Mouse (Mus musculus) heart, postnatal 14 days (tissue): ENCODE results near the gene 2210017I01Rik. TPM values are rescaled to one million over a fixed set of nuclear protein-coding genes. Genes with fewer than 3 reads are reported as not detected.

Experiments used
- DNase-seq, 2 experiments: peaks; one replicate each; pipeline ENCODE4 v3.0.0; 2021 to 2022
- intact Hi-C: fragments of 180-260 bp; cut with DNase I; formaldehyde crosslinking; loops from one replicate; pipeline ENCODE4 v1.15.1; 2025
- long read RNA-seq, 2 experiments: library from polyadenylated mRNA; stranded (forward); transcript quantifications; one replicate each; pipeline ENCODE4 v2.0.0; 2021
- total RNA-seq, 2 experiments: library from RNA; stranded (reverse); gene quantifications; 2 replicates each; pipeline ENCODE4 v1.2.3; 2021

2210017I01Rik gene
- total RNA-seq, result not detected
- long read RNA-seq, experiment 1, result 0 reads
- long read RNA-seq, experiment 2, result 0 reads

DNA sequence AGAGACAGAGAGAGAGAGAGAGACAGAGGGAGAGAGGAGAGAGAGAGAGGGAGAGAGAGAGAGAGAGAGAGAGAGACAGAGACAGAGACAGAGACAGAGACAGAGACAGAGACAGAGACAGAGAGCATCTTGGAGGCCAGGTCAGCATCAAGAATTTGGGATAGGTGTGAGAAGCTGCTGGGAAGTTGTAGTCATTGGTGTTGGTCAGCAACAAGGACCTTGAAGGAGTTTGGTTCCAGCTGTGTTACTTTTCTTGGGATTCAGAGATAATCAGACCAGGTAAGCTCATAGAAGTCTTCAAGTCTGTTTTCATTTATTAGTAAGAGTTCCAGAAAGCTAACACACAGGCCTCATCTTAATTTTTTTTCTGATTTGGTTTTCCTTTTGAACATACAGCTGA lies at the start of gene 2210017I01Rik:
2210017I01Rik (minus strand) TSS at position 101 of the 400 bp plus-strand sequence.
- intact Hi-C loops, result no loop called here
- DNase-seq, result no peak

DNA sequence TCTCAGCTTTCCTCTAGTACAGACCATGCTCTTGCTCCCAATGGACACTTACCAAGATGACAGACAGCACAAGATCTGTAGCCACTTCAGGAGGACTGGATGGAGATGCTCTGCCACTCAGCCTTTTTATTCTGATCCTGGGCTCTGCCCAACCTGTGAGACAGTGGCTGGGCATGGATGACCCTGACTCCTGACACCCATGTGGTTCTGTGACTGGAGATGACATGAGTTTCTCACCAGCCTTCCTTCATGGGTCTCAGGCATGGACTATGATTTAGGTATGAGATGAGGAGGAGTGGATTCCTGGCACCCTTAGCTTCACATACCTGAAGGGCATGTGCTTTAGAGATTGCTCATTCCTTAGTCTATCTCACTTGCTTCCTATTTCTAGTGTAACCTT lies 49.5 kb upstream of the 2210017I01Rik start, which contains the start of gene Lce1b:
Lce1b (minus strand) TSS at position 101 of the 400 bp plus-strand sequence.
- intact Hi-C loops, result no loop called here
- DNase-seq, result no peak

DNA sequence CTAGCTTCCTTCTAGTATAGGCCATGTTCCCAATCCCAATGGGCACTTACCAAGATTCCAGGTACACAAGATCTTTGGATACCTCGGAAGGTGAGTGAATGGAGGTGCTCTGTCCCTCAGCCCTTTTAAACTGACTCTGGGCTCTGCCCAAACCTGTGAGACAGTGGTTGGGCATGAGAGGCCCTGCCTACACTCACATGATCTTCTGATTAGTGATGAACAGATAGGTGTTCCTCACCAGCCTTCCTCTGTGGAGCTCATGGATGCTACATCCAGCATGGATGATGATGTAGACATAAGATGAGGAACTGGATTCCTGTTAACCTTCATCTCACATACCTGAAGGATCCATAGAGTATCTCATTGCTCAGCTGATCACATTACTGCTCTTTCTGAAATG lies 40.9 kb upstream of the 2210017I01Rik start, which contains the start of gene Lce1a1:
Lce1a1 (minus strand) TSS at position 101 of the 400 bp plus-strand sequence.
- DNase-seq, result no peak

DNA sequence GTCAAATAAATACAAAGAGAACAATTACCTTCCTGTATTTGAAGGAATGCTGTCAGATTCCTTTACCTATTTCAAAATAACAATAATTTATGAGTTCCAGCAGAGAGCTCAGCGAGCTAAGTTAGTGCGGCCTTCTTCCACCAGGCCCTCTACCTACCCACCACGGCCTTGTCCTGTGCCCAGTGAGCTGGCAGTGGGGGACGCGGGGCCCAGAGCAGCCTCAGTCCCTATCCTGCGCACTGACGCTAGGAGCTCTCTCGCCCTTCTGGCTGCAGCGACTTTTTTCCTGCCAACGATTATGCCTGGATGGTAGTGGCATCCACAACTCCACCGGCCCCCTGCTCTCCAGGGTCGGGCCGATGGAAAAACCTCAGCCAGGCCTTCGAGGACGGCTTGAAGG lies 32.6 kb upstream of the 2210017I01Rik start:
- intact Hi-C loops, result no loop called here
- DNase-seq, result no peak

More for the DNA sequence above, 40.9 kb upstream of the 2210017I01Rik start, which contains the start of gene Lce1a1:
- intact Hi-C loops, result no loop called here

DNA sequence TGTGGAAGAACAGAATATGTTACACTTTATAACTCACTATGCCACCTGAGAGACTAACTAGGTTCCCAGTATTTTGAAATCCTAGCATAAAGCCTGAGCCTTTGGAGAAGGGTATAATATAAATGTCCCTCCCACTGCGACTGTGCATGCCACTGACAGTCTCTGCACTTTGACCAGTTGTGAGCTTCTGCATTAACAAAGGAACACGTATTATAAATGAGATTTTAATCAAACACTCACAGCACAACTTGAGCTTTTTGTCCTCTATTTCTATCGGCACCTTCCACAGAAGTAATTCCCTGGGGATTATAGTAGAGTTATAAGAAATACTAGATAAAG lies 31.3 kb upstream of the 2210017I01Rik start:
- DNase-seq, result no peak
- intact Hi-C loops, result no loop called here

DNA sequence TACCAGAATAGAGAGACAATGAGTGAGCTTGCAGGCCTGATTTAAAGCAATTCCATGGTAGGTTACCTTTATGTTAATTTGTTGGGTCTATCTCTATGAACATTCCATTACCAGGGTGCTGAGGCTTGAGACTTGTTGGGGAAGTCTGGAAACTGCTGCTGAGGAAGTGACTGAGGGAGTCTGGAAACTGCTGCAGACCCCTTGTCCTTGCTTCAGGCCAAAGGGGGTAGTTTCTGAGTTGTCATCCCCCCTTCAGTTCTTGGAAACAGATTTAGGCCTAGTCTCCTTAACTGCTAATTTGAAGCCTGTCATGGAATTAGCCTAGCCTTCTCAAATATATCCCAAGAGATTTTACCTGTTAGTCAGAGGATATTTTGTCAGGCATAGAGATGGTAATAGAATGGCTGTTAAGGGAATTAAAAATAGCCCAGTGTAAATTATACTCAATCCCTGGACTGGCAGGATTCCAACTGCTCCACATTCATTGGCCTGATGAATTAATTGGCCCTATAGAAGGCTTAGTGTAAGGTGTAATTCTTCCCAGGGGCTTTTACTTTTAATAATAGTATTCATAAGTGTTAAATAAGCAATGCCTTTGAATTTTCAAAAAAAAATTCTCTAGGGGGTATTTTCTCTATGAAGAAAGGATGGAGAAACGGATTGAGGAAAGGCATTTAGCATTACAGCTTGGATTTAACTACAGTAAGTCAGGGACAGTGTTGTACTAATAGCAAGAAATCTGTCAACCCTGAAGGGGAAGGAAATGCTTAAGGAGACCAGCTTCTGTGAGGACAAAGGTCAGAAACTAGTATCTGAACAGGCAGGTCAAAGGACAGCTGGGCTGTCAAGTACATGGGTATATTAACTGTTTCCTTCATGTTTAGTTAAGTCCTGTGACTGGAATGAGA lies 30.7 kb upstream of the 2210017I01Rik start:
- intact Hi-C loops, result no loop called here
- no peak for DNase-seq

DNA sequence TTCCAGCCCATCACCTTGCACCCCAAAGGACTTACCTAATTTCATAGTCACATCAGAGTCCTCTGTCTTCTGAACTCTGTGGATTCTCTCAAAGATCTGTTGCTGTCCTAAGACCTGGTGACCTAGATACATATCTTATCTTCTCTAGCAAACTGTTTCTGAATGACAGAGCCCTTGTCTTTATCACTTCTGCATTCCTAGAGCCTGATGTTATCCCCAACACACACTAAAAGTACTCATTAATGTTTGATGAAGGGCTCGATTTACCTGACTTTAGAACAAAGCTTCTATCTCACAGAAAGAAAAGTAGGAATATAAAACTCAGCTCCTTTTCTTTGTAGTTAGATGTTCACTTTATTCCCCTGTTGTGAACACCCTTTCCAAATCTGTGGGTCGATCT lies 14.3 kb upstream of the 2210017I01Rik start, which contains the start of gene Lce6a:
Lce6a (minus strand) TSS at position 101 of the 400 bp plus-strand sequence.
- no peak for DNase-seq
- intact Hi-C loops, result no loop called here

DNA sequence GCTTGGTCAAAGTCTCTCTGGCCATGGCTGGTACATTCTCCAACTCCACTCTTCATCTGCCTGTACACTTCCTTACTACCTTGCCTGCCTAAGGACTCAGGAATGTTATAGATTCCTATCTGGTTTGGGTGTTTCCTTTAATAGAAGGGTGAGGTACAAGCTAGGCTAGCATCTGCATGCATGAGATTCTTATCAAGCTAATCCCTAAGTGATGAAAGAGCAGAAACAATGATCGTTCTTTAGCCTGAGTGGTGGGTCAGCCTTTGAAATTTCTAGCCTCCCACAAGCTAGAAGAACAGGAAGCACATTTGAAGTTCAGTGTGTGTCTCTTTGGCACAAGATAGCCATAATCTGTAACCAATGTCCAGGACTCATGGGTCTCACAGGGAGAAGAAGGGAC lies 2.5 kb upstream of the 2210017I01Rik start:
- intact Hi-C loops, result no loop called here
- DNase-seq, result no peak

DNA sequence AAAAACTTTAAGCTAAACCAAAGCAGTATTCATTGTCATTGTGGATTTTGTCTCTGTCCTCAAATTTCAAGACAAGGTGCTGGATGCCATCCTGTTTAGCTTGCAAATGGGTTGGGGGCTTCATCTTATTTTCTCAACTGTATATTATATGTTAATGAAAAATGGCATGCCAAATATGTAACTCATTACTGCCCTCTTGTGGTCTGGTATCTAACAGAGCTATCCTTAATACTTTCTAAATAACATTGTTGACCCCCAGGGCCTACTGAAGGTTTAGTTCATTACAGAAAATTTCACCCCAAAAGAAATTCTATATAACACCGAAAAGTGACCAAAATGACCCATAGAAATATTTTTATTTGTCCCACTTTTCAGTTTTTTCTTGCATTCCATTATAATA lies 5.1 kb downstream of the 2210017I01Rik start:
- no peak for DNase-seq
- intact Hi-C loops, result loop anchor here (5.0 kb wide), 1 partner anchor 450 kb away; no protein-coding TSS in a partner anchor

DNA sequence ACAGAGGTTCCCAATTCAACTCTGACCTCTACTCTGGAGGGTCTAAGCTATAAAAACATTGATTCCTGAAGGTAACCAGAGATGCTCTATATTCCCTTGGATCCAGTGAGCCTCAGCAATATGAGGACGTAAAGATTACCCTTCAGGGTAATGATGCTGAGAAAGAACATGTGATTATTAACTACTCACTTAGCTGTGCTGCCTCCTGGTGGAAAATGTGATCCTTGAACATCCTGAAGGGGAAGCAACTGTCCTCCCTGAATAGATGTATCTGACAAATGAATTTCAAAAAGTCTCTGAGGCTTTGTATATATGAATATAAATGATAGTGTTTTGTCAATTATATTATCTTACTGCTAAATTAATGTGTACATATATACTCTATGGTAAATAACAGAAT lies 6.8 kb downstream of the 2210017I01Rik start:
- intact Hi-C loops, result loop anchor here (5.0 kb wide), 1 partner anchor 448 kb away; no protein-coding TSS in a partner anchor
- DNase-seq, result no peak

DNA sequence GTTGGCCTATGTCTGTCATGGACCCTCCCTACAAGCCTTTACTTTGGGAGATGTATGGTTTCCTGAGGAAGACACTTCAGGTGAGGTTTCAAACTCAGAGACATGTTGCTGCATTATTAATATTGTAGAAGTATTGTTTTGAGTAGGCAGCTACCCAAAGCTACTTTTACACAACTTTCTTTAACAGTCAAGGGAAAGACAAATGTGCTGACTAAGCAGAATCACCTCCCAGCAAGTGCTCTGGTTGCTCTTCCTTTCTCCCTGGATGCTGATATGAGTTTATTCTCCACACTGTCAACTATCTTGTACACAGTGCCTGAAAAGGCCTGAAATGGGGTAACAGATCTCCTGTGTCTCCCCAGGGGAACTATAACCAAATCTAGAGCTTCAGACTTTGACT lies 7.3 kb downstream of the 2210017I01Rik start:
- no peak for DNase-seq
- intact Hi-C loops, result loop anchor here (5.0 kb wide), 1 partner anchor 448 kb away; no protein-coding TSS in a partner anchor

DNA sequence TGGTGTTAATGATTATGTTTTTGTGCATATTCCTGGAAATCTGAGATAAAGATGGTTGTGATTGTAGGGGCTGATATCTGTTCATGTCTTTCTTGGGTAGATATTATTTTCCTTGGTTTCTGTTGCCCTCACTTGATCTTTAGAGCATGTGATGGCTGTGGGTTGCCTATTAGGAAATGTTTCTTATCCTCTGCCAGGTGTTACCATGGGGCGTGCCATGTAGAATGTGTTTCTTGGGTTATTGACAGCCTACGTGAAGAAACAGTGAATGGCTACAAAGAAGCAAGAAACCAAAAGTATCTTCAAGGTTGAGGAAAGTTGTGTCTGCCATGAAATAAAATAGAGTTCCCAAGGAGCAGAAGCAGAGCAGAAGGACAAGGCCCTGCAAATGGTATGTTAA lies 8.9 kb downstream of the 2210017I01Rik start:
- intact Hi-C loops, result no loop called here
- no peak for DNase-seq

DNA sequence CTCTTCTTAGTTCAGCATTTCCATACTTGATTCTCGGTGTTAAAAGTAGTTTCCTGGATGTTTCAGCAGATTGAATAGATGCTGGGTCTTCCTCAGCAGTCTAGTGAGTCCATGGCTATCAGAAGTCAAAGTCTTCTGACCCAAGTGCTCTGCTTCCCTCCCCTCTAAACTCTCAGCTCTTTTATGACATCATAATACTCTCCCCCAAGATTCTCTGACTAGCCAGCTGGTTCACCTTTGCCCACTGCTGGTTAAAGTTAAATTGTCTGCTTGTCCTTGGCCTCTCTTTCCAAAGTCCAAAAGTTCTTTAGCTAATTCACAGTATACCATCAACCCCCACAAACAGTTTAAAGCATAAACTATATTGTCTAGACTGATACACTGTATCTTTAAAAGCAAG lies 18.4 kb downstream of the 2210017I01Rik start, which contains the start of gene Smcp:
Smcp (minus strand) TSS at position 140 of the 400 bp plus-strand sequence.
- DNase-seq, result no peak
- intact Hi-C loops, result no loop called here

DNA sequence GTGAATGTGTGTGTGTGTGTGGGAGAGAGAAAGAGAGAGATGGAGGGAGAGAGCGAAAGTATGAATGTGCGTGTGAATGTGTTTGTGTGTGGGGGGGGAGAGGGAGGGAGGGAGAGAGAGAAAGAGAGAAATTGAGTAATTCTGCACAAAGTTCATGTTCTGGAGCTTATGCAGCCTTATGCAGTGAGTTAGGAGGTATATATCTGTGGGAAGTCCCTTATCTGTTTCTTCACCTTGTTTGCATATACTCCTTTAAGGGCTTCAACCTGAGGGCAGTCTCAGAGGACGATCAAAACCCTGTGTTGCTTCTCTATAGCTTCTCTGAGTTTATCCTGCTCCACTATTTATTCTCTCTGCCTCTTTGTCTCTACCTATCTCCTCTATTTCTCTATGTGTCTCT lies 20.1 kb downstream of the 2210017I01Rik start:
- no peak for DNase-seq
- intact Hi-C loops, result no loop called here

DNA sequence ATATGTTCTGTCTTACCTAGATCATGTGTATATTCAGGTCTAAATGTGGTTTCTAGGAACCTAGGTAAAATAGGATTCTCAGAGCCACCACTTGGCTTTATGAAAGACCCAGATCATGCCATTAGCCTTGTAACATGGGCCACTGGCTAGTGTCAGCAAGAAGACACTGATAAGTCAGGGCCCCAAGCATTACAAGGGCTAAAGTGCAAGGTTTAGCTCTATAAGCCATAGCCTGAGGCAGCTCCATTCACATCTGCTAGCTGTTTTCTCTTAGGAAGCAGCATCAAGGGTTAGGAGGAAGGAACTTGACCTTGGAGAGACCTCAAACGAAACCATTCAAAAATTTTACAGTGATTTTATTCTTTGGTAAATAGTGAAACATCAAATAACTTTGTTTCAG lies 22.2 kb downstream of the 2210017I01Rik start:
- intact Hi-C loops, result no loop called here
- DNase-seq, result no peak

DNA sequence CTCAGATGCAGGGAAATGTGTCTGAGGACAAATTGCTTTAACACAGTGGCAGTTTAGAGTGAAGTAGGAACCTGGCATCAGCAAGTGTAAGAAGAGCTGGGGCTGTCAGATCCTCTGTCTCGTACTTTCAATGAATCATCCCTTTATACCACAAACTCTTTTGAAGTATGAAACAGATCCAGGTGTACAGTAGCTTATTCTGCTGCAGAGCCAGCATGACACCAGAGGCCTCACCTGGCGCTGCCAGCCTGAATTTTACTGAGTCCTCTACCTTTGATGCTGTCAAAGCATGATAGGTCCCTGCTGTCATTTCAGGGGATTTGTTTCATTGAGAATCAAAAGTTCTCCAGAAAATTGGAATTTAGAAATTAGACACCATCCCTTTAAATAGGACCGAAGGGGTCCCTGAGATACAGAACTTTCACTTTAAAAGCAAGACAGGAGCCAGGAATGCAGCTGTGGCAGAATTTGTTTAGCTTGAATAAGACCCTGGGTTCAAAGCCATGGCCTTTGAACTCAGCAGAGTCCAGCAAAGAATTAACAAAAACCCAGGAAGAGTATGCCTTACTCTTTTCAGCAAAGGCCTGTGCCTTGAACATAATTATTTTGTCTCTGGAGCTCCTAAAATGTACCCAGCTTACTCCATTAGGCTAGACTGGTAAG lies 24.0 kb downstream of the 2210017I01Rik start:
- intact Hi-C loops, result no loop called here
- DNase-seq, result no peak

DNA sequence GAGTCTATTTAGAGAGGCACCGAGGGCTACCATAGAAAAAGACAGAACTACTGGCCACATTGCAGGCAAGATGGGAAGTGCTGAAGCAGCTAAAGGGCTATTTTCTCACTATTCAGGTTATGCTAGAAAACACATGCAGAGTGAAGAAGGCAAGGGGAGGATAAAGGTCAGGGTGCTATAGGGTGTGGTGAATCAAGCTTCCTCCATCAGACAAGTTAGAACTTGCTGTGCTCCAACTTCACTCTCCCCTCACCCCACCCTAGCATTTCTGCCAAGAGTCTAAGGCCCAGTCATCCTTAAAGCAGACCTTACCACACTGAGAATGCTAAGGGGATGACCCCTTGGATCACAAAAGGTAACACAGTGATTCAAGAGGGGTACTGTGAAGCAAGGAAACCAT lies 27.8 kb downstream of the 2210017I01Rik start:
- intact Hi-C loops, result no loop called here
- DNase-seq, result no peak

DNA sequence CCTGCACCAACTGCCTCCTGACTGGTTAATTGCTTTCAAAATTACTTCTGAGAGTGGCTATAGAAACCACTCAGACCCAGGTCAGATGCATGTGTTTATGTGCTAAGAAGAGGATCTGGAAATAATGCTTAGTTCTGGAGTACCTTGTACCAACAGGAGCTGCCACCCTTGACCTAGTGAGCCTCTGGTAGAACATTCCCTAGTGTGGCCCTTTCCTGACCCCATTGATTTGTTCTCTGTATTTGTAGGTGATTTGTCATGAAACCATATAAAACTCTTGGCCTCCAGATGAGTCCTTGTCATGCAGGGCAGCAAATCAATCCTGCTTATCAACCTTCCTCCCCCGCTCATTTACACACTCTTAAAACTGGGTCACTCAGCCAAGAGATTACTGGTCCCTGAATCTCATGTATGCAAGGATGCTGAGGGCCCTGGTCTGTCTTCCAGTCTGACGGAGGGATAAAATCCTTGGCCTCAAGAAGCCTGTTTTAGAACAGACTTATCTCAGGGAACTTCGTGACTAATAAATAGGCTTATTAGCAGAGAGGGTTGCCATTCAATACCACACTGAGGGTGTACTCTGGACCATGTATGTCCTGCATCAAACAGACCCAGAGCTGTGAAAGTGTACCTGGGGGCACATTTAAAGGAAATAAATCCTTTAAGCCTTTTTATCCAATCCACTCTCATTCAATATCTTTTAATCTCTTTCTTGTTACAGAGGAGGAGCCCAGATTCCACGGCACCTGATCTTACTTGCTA lies 28.5 kb downstream of the 2210017I01Rik start:
- intact Hi-C loops, result no loop called here
- no peak for DNase-seq

DNA sequence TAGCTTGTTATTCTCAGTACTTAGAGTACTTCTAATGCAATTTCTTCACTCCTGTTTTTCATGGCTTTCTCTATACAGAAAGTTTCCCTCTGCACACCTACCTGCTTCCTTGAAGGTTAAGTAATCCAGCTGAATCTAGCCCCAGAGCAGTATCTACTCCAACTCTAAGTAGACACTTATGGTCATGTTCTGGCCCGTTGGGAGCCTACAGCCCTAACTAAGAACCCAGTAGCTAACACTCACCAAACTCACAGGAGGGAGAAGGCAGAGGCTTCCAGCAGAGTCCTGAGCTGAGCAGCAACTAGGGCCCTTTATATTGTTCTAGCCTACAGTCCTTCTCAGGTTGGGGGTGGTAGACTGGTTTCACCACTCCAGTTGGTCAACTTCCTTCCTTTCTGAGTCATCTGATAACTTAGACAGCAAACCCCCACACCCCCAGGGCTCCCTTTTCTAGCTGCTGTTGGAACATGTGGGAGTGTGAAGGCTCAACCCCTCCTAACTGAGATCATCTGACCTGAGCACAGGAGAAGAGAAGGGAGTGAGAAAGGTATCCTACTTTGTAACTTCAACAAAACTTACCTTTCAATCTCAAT lies 33.7 kb downstream of the 2210017I01Rik start, which contains the start of gene Ivl:
Ivl (minus strand) TSS at position 287 of the 593 bp plus-strand sequence.
- DNase-seq, result no peak
- intact Hi-C loops, result no loop called here
